Mouse (Mus musculus) mouse trophoblast stem cell (cell line): Measurements from ENCODE around the gene Tnfrsf11a.
"Not testable (repeated sequence)": the region's sequence is repeated elsewhere in the genome, so short reads cannot be mapped to it uniquely, and the experiment has no call there.

Experiments used
- in situ Hi-C, 2 experiments: fragments of 300-500 bp; cut with MseI, MboI; formaldehyde crosslinking; loops; 2 replicates in 1 of 2; 3 replicates in 1 of 2; pipeline ENCODE4 v1.15.1; 2025

Gene Tnfrsf11a

DNA sequence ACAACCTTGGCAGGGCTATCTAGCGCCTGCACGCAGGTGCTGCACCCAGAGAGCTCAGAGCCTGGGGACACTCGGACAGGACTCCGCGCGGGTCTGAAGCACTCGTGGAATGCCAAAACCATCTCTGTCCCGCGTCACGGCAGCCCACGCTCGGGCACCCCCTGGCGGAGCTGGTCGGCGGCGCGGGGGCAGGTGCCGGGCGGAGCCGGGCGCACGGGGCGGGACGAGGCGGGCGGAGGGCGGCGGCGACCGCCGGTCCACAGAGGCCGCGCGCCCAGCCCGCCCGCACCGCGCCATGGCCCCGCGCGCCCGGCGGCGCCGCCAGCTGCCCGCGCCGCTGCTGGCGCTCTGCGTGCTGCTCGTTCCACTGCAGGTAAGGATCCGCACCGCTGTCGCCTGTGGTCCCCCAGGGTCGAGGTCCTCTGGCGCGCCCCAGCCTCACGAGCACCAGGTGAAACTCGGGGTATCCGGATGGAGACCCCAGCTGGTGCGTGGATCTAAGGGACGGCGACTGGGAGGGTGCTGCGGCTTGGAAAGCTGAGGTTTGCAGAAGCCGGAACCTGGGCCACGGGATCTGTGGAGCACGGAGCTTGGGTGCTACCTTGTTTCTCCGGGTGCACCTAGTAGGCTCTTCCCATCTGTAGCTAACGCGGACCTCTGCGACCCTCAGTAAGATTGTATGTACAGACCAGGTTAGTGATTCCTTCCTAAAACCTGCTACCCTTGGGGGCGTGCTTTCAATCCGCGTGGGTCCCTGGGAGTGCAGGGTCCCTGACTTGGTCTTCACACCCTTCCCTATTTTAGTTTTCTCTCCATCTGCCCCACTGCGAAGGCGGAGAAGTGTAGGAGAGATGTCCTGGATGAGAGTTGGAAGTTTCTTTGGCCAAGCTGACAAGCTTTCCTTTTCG, at the start of gene Tnfrsf11a:
Tnfrsf11a (plus strand) TSS at position 262 of the 908 bp plus-strand sequence.
- in situ Hi-C loops, result no loop called here

GRCm38 (mm10) chr1:105735318-105735717, 45.2 kb upstream of the Tnfrsf11a start:
- in situ Hi-C loops, result no loop called here

DNA sequence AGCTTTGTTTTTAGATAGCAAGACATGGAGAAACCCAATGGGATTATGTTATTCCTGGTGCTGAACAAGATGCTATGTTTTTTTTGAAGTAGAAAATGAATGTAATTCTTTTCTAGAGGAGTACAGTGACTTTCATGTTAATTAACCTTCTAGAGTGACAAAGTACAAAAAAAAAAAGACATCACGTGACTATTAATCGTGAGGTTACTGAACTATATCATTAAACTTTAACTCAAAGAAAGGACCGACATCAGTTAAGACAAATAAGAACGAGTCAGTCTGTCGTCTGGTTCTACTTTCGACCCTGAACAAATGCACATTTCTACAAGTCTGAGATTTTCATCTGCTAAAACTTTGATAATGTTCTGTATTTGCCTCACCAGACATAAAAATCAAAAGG, 42.2 kb upstream of the Tnfrsf11a start:
- in situ Hi-C loops, result no loop called here

GRCm38 (mm10) chr1:105739493-105739892, 41.0 kb upstream of the Tnfrsf11a start:
- in situ Hi-C loops, result no loop called here

- in situ Hi-C loops, result no loop called here
Measured at GRCm38 (mm10) chr1:105742481-105742880, 38.0 kb upstream of the Tnfrsf11a start.

- in situ Hi-C loops, result no loop called here
Measured at GRCm38 (mm10) chr1:105746444-105746843, 34.1 kb upstream of the Tnfrsf11a start.

DNA sequence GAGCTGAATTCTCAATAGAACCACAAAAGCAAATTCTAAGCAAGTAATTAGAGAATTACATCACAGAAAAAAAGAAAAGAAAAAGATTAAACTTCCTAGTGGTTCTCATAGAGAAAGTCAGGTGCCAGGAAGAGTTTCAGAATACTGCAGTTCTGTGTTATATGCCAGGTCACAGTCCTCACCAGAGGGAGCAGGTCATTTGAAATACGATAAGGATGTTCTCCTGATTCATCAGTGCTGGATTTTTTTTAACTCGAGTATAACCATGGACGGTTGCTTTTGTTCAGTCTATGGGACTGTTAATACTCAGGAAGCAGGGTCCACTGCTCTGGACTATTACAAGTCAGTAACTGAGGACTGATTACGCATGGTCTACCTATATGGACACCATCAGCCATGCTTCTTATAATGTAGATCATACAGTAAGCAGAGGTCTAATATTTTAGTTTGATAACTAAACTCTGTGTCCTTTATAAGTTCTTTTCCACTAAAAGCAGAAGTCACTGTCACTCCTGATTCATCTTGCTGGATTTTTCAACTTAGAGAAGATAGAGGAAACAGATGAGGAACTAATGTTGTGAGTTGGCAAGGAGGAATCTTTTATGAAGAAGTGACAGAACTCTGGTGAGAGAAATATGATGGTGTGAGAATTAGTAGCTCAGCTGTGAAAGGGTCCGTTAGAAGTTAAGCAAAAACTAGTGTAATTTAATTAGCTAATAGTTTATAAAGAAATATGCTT, 33.5 kb upstream of the Tnfrsf11a start:
- in situ Hi-C loops, result no loop called here

- in situ Hi-C loops, result no loop called here
Measured at GRCm38 (mm10) chr1:105748091-105748799, 32.3 kb upstream of the Tnfrsf11a start.

- in situ Hi-C loops, result no loop called here
Measured at GRCm38 (mm10) chr1:105752196-105752595, 28.3 kb upstream of the Tnfrsf11a start.

DNA sequence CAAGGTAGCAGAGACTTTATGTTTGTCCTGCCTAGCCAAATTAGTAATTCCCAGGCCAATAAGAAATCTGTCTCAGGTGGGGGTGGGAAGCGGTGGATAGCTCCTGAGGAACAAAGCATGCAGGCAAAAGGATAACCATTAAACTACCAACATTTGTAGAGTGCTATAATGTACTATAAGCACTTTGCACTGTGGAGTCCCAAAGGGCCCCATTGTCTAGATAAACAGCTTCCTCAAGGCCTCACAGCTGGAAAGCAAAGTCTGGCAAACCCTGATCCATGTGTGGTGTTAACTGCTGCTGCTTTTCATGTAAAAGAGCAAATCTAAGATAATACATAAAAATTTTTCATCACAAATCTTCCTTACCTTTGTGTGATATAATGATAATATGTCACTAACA, 27.6 kb upstream of the Tnfrsf11a start:
- in situ Hi-C loops, result no loop called here

DNA sequence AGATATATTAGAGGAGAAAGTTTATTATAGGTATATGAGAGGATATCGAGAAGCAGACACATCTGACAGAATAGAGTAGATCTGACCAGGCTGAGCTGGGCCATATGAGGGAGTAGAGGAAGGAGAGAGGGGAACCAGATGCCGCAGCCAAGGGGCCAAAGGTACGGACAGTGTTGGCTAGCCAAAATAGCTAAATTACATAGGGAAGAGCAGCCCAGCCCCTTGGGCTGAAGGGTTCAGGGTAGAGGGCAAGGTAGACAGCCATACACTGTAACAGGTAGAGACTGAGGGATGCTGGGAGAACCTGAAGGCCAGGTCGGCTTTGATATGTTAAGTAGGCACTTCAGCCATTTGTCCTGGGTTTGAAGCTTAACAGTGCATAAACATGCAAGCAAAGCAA, 21.7 kb upstream of the Tnfrsf11a start:
- in situ Hi-C loops, result no loop called here

- in situ Hi-C loops, result no loop called here
Measured at GRCm38 (mm10) chr1:105759422-105760165, 20.9 kb upstream of the Tnfrsf11a start.

DNA sequence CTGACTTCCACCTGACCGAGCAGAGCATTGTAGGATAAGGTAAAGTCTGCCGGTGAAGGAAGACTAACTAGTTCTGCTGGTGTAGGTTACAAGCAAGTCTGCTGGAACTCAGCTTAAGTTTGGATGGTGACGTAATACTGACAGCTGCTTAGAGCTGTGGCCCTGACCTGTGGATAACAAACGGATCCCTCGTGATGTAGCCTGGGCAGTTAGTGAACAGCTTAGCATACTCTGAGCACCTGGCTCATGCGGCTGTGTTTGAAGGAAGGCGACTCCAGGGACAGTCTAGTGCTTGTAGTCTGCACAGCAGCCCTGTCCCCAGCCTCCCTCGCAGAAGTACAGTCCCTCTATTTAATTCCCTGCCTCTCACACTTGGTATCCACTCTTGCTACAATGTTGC, 14.9 kb upstream of the Tnfrsf11a start:
- in situ Hi-C loops, result no loop called here

GRCm38 (mm10) chr1:105766099-105766498, 14.4 kb upstream of the Tnfrsf11a start:
- in situ Hi-C loops, result not testable (repeated sequence)

GRCm38 (mm10) chr1:105768397-105768796, 12.1 kb upstream of the Tnfrsf11a start:
- in situ Hi-C loops, result no loop called here

DNA sequence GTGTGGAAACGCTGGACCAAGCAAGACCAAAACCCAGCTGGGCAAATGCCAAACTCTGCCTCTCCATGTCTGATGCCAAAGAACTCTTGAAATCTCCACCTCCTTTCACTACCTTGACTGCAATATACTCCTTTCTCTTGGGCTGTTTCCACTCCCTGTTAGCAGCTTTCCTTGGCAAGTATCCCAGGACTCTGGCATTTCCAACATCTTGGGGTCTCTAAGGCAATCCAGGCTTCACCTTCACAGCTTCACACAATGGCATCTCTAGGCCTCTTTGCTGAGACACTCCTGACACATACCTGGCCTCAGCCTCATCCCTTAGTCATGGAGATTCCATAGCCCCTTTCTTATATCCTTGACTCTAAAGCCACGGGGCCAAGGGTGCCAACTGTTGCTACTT, 9.8 kb upstream of the Tnfrsf11a start:
- in situ Hi-C loops, result no loop called here

GRCm38 (mm10) chr1:105776426-105776825, 4.1 kb upstream of the Tnfrsf11a start:
- in situ Hi-C loops, result no loop called here

DNA sequence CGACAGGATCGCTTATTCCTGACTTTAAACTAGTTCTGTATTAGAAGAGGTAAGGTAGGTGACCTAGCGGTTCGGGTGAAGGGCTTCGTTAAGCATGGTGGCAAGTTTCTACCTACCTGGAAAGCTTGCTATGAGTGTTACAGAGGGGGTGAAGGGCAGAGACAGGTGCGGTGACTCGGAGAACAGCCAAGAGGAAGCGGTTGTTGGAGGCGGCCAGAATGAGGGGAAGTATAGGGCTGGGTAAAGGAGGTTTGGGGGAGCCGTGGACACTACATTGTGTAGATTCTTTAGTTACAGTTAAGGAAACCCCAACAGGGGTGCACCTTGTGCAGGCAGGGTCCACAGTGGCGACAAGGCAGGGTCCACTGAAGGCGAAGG, 450 bp upstream of the Tnfrsf11a start:
- in situ Hi-C loops, result no loop called here

GRCm38 (mm10) chr1:105781391-105782146, 1.1 kb downstream of the Tnfrsf11a start:
- in situ Hi-C loops, result no loop called here

GRCm38 (mm10) chr1:105784257-105785016, 3.9 kb downstream of the Tnfrsf11a start:
- in situ Hi-C loops, result no loop called here
